In the genomic region with DNA sequence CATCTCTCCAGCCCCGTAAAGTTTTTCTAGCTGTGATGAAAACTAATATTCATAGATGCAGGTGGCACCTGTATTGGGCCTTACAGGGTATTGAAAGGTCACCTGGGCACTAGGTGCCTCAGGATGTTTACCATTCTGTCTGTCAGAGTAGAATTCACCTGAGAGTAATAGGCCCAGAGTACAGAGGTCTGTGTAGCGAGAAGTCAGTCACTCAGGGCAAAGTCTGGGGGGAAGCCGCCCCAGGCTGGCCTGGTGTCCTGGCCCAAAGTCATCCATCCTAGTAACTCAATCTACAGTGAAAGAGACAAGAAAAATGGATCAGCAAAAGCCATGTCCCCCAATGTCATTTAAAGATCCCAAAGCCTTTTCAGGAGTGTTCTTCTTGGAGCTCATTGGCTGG, we compare ENCODE assay signal across 17 mouse cellular contexts. TPM values are rescaled to one million over a fixed set of nuclear protein-coding genes. Genes with fewer than 3 reads are reported as not detected.
"Had no signal": no experiment of that assay in that cellular context is flagged by ENCODE, and none has a peak within 500 bp of the region (broad histone marks: within the 10 kb centered on the region; RNA-seq: fewer than 3 reads in every experiment).

No protein-coding gene starts in this region.

- ATAC-seq: hindbrain, postnatal 0 days; lung, postnatal 0 days; midbrain, embryonic 13.5 days had no signal

- H3K9me3 ChIP-seq: hindbrain, embryonic 13.5 days; limb, embryonic 13.5 days; midbrain, embryonic 13.5 days; neural tube, embryonic 15.5 days had no signal

- H3K4me3 ChIP-seq: hindbrain, embryonic 13.5 days; layer of hippocampus, adult 2 months; limb, embryonic 13.5 days; midbrain, embryonic 13.5 days; myocyte; neural tube, embryonic 15.5 days had no signal

- H3K9ac ChIP-seq: hindbrain, embryonic 13.5 days; limb, embryonic 13.5 days; midbrain, embryonic 13.5 days; neural tube, embryonic 15.5 days had no signal

- H3K27ac ChIP-seq: hindbrain, embryonic 13.5 days; hindbrain, postnatal 0 days; layer of hippocampus, adult 2 months; limb, embryonic 13.5 days; midbrain, embryonic 13.5 days; neural tube, embryonic 15.5 days had no signal

- H3K27me3 ChIP-seq: hindbrain, embryonic 13.5 days; midbrain, embryonic 13.5 days; neural tube, embryonic 15.5 days had no signal

- DNase-seq: kidney, postnatal 10 days; left cerebral cortex, postnatal 4 days; lung, adult 18-20 months; lung, postnatal 36 days; right cerebral cortex, postnatal 4 days; spleen, adult 18-20 months; thymus, adult 2 months; thymus, postnatal 25 days had no signal

- H3K4me2 ChIP-seq: hindbrain, embryonic 13.5 days; limb, embryonic 13.5 days; midbrain, embryonic 13.5 days; neural tube, embryonic 15.5 days had no signal

RNA-seq across cellular contexts. Expression of a gene that starts 33.0 kb away (rescaled TPM):
- total RNA-seq: hindbrain, postnatal 0 days had no signal

RNA-seq across cellular contexts. Expression of a gene that starts 45.6 kb away (rescaled TPM):
- total RNA-seq: megakaryocyte progenitor cell, adult 5-6 weeks had no signal
- polyA plus RNA-seq: myocyte had no signal
